Mouse (Mus musculus) bone marrow, adult 2 months (tissue): ENCODE measurements around the gene Tie1.

ENCODE experiments used
- CTCF ChIP-seq: fragments of 200-500 bp; IDR thresholded peaks from 2 replicates; pipeline ENCODE4 v1.5.1; 2011; ENCODE audit warnings: low read length, control low read depth; ENCODE audit not compliant: control insufficient read depth, insufficient read depth
- POLR2A ChIP-seq: fragments of 200-500 bp; IDR thresholded peaks from 2 replicates; pipeline ENCODE4 v1.6.1; 2011; ENCODE audit warnings: low read depth, mild to moderate bottlenecking, control low read depth, low read length, borderline replicate concordance; ENCODE audit not compliant: control insufficient read depth

DNA sequence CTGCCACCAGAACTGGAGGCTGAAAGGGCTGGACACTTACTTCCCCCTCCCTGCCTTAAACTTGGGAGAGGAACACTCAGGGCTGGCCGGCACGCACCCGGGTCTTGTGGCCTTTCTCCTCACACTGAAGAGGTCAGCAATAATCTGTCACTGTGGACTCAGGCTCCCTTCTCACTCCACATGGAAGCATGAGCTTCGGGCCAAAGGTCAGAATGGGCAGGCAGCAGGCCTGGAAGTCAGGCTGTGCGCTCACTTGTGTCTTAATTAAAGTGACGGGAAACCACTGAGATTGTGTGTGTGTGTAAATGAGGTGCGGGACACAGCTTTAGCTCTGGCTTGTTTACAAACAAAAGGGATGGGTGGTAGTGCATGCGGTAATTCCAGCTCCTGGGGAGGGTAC, 57.5 kb downstream of the Tie1 start:
- no peak for TF ChIP-seq POLR2A
- TF ChIP-seq CTCF = no peak
